Mouse (Mus musculus) forebrain, embryonic 14.5 days (tissue): ENCODE data around the gene Dedd. TPM values are rescaled to one million over a fixed set of nuclear protein-coding genes. Genes with fewer than 3 reads are reported as not detected.

Experiments
- ATAC-seq: fragments of 200-750 bp; cut with Nextera tagmentation; 2 replicates; pipeline ENCODE4 v1.8.0; 2017; ENCODE audit warnings: mild to moderate bottlenecking, moderate library complexity
- DNase-seq: peaks from one replicate; pipeline ENCODE4 v3.0.0-alpha.2; 2015; ENCODE audit warnings: low spot score
- H3K27ac ChIP-seq: fragments of 300-500 bp; sonication (generic); 2 replicates; pipeline ENCODE4 v1.5.1; 2014; ENCODE audit warnings: low read depth, mild to moderate bottlenecking, control low read depth, low read length, moderate library complexity
- H3K27me3 ChIP-seq: fragments of 300-500 bp; sonication (generic); replicated peaks from 2 replicates; pipeline ENCODE4 v1.6.1; 2014; ENCODE audit warnings: low read length, control low read depth, mixed read lengths; ENCODE audit not compliant: control insufficient read depth, insufficient read depth
- H3K36me3 ChIP-seq: fragments of 300-500 bp; sonication (generic); 2 replicates; pipeline ENCODE4 v1.6.1; 2014; ENCODE audit warnings: low read length, control low read depth; ENCODE audit not compliant: control insufficient read depth, insufficient read depth
- H3K4me1 ChIP-seq: fragments of 300-500 bp; sonication (generic); 2 replicates; pipeline ENCODE4 v1.6.1; 2014; ENCODE audit warnings: antibody characterized with exemption, low read length, control low read depth; ENCODE audit not compliant: control insufficient read depth, insufficient read depth
- H3K4me2 ChIP-seq: fragments of 300-500 bp; sonication (generic); 2 replicates; pipeline ENCODE4 v1.6.1; 2014; ENCODE audit warnings: mild to moderate bottlenecking, control low read depth, low read length
- H3K4me3 ChIP-seq: fragments of 300-500 bp; sonication (generic); 2 replicates; pipeline ENCODE4 v1.5.1; 2014; ENCODE audit warnings: low read depth, low read length, control low read depth
- H3K9ac ChIP-seq: fragments of 300-500 bp; sonication (generic); 2 replicates; pipeline ENCODE4 v1.6.1; 2014; ENCODE audit warnings: mild to moderate bottlenecking, low read length, control low read depth, moderate library complexity
- H3K9me3 ChIP-seq: fragments of 300-500 bp; sonication (generic); replicated peaks from 2 replicates; pipeline ENCODE4 v1.6.1; 2016; ENCODE audit warnings: low read length, control low read depth, mixed read lengths; ENCODE audit not compliant: control insufficient read depth
- WGBS: fragments of 180-500 bp; shearing (Covaris S2); extraction: QIAGEN DNeasy Blood & Tissue Kit; methylation state at CpG from one replicate; pipeline ENCODE4 v1.1.7; 2014; 5-methylcytosine and 5-hydroxymethylcytosine counted together
- polyA plus RNA-seq: library from polyadenylated mRNA; unstranded; fragments of >200 nt; fragmentation: Nextera tagmentation; extraction: Ambion mirVana; gene quantifications from 2 replicates; pipeline ENCODE4 v1.2.1, GENCODE M21; 2014

Dedd gene
- polyA plus RNA-seq, 1 experiment from 2014 or later: 53.9 TPM

- DNase-seq (no peak), ATAC-seq (no peak; the same call in 1 of the 2 replicates)
- Histone ChIP-seq H3K4me2 (peak overlapping the region; percentile 83), H3K4me1 (peaks cover 14% of the 10 kb centered on the region), H3K4me3 (peak overlapping the region; percentile 95), H3K9ac (peak overlapping the region; percentile 84), H3K9me3 (peaks cover 3% of the 10 kb centered on the region; the same call in 1 of the 2 replicates), H3K36me3 (peaks cover 24% of the 10 kb centered on the region), H3K27me3 (no peaks in the 10 kb centered on the region), H3K27ac (peak overlapping the region; percentile 52)
- under 1% methylated on average over 14 of the region's 14 CpGs for WGBS
Observed at GRCm38 (mm10) chr1:171346095-171346450, 17.1 kb downstream of the Dedd start.

GRCm38 (mm10) chr1:171348665-171349064 lies 19.7 kb downstream of the Dedd start:
- Histone ChIP-seq H3K27ac (no peak overlapping the region), H3K4me3 (no peak overlapping the region), H3K27me3 (no peaks in the 10 kb centered on the region), H3K36me3 (no peaks in the 10 kb centered on the region), H3K4me2 (no peak overlapping the region), H3K9ac (no peak overlapping the region), H3K9me3 (peaks cover 3% of the 10 kb centered on the region; the same call in 1 of the 2 replicates), H3K4me1 (peaks cover 14% of the 10 kb centered on the region)
- no peak for DNase-seq
- 93% methylated on average over 3 of the region's 3 CpGs for WGBS
- no peak for ATAC-seq

GRCm38 (mm10) chr1:171349210-171349609 lies 20.3 kb downstream of the Dedd start:
- peaks cover 14% of the 10 kb centered on the region for H3K4me1 ChIP-seq
- peaks cover 3% of the 10 kb centered on the region; the same call in 1 of the 2 replicates for H3K9me3 ChIP-seq
- ATAC-seq (no peak), DNase-seq (no peak)
- no peaks in the 10 kb centered on the region for H3K36me3 ChIP-seq
- no peak overlapping the region for H3K9ac ChIP-seq
- WGBS: 96% methylated on average over 2 of the region's 2 CpGs
- no peaks in the 10 kb centered on the region for H3K27me3 ChIP-seq
- H3K27ac ChIP-seq: no peak overlapping the region
- no peak overlapping the region for H3K4me3 ChIP-seq
- no peak overlapping the region for H3K4me2 ChIP-seq

GRCm38 (mm10) chr1:171355812-171356340 lies 26.9 kb downstream of the Dedd start:
- no peak overlapping the region for H3K4me2 ChIP-seq
- peaks cover 5% of the 10 kb centered on the region for H3K4me1 ChIP-seq
- H3K27ac ChIP-seq: no peak overlapping the region
- no peaks in the 10 kb centered on the region for H3K9me3 ChIP-seq
- H3K36me3 ChIP-seq: peaks cover 23% of the 10 kb centered on the region
- ATAC-seq: no peak
- 88% methylated on average over 5 of the region's 5 CpGs for WGBS
- no peak overlapping the region for H3K9ac ChIP-seq
- H3K4me3 ChIP-seq: no peak overlapping the region
- H3K27me3 ChIP-seq: no peaks in the 10 kb centered on the region
- DNase-seq: peak; percentile 30

GRCm38 (mm10) chr1:171356814-171357213 lies 27.9 kb downstream of the Dedd start:
- DNase-seq (no peak), ATAC-seq (no peak)
- WGBS: 90% methylated on average over 2 of the region's 2 CpGs

GRCm38 (mm10) chr1:171358421-171358820 lies 29.5 kb downstream of the Dedd start:
- Histone ChIP-seq H3K36me3 (peaks cover 23% of the 10 kb centered on the region), H3K4me1 (peaks cover 8% of the 10 kb centered on the region), H3K4me2 (no peak overlapping the region), H3K9me3 (no peaks in the 10 kb centered on the region), H3K27me3 (no peaks in the 10 kb centered on the region), H3K4me3 (no peak overlapping the region), H3K9ac (no peak overlapping the region), H3K27ac (no peak overlapping the region)
- DNase-seq: peak; percentile 73
- 77% methylated on average over 4 of the region's 4 CpGs for WGBS
- ATAC-seq: no peak

More at GRCm38 (mm10) chr1:171356814-171357213, 27.9 kb downstream of the Dedd start:
- H3K27ac ChIP-seq: no peak overlapping the region
- no peak overlapping the region for H3K4me3 ChIP-seq
- no peak overlapping the region for H3K4me2 ChIP-seq
- peaks cover 23% of the 10 kb centered on the region for H3K36me3 ChIP-seq
- no peaks in the 10 kb centered on the region for H3K9me3 ChIP-seq
- H3K4me1 ChIP-seq: peaks cover 8% of the 10 kb centered on the region
- no peak overlapping the region for H3K9ac ChIP-seq
- no peaks in the 10 kb centered on the region for H3K27me3 ChIP-seq

GRCm38 (mm10) chr1:171360253-171360652 lies 31.3 kb downstream of the Dedd start:
- peak overlapping the region; percentile 60 for H3K9ac ChIP-seq
- DNase-seq (no peak), ATAC-seq (no peak; the same call in 1 of the 2 replicates)
- 4% methylated on average over 26 of the region's 26 CpGs for WGBS
- no peaks in the 10 kb centered on the region for H3K9me3 ChIP-seq
- peak overlapping the region; percentile 84 for H3K4me2 ChIP-seq
- H3K4me1 ChIP-seq: peaks cover 8% of the 10 kb centered on the region
- peak overlapping the region; percentile 48 for H3K4me3 ChIP-seq
- peak overlapping the region; percentile 52 for H3K27ac ChIP-seq
- no peaks in the 10 kb centered on the region for H3K27me3 ChIP-seq
- peaks cover 23% of the 10 kb centered on the region for H3K36me3 ChIP-seq

GRCm38 (mm10) chr1:171360656-171361055 lies 31.7 kb downstream of the Dedd start, which contains the start of gene Klhdc9:
Klhdc9 (minus strand) TSS chr1:171360798.
- peak; percentile 97 for ATAC-seq
- Histone ChIP-seq H3K4me1 (peaks cover 8% of the 10 kb centered on the region), H3K4me3 (peak within 1 kb of the TSS; percentile 48), H3K36me3 (peaks cover 23% of the 10 kb centered on the region), H3K4me2 (peak within 1 kb of the TSS; percentile 84), H3K9ac (peak within 1 kb of the TSS; percentile 60), H3K27ac (peak within 1 kb of the TSS; percentile 55), H3K9me3 (no peaks in the 10 kb centered on the region), H3K27me3 (no peaks in the 10 kb centered on the region)
- peak; percentile 99 for DNase-seq
- under 1% methylated on average over 21 of the region's 21 CpGs for WGBS
